Mouse (Mus musculus) Muller cell, postnatal 12 days (primary cell): ENCODE data around the gene Creb3l1.

ENCODE experiments used
- DNase-seq: peaks from one replicate; pipeline ENCODE4 v3.0.0-alpha.2; 2015; ENCODE audit errors: inconsistent ontology term

Gene Creb3l1

GRCm38 (mm10) chr2:92006491-92006890 lies 17.8 kb downstream of the Creb3l1 start:
- DNase-seq: no peak

GRCm38 (mm10) chr2:92004617-92005016 lies 19.7 kb downstream of the Creb3l1 start:
- peak; percentile 62 for DNase-seq

GRCm38 (mm10) chr2:91997905-91998608 lies 26.2 kb downstream of the Creb3l1 start:
- DNase-seq: no peak

- DNase-seq: no peak
Observed at GRCm38 (mm10) chr2:91996006-91996405, 28.3 kb downstream of the Creb3l1 start.

- DNase-seq: no peak
Observed at GRCm38 (mm10) chr2:91993409-91993808, 30.9 kb downstream of the Creb3l1 start.

- DNase-seq: no peak
Observed at GRCm38 (mm10) chr2:91989750-91990149, 34.6 kb downstream of the Creb3l1 start.

GRCm38 (mm10) chr2:91987542-91987941 lies 36.8 kb downstream of the Creb3l1 start:
- DNase-seq: peak; percentile 55

- peak; percentile 79 for DNase-seq
Observed at GRCm38 (mm10) chr2:91986071-91986470, 38.2 kb downstream of the Creb3l1 start.

- no peak for DNase-seq
Observed at GRCm38 (mm10) chr2:91984906-91985525, 39.3 kb downstream of the Creb3l1 start.

GRCm38 (mm10) chr2:91984439-91984838 lies 39.9 kb downstream of the Creb3l1 start:
- peak; percentile 66 for DNase-seq

- no peak for DNase-seq
Observed at GRCm38 (mm10) chr2:91980830-91981229, 43.5 kb downstream of the Creb3l1 start.

- no peak for DNase-seq
Observed at GRCm38 (mm10) chr2:91980245-91980644, 44.1 kb downstream of the Creb3l1 start.

GRCm38 (mm10) chr2:91978547-91978946 lies 45.8 kb downstream of the Creb3l1 start:
- no peak for DNase-seq

- no peak for DNase-seq
Observed at GRCm38 (mm10) chr2:91977960-91978359, 46.3 kb downstream of the Creb3l1 start.

GRCm38 (mm10) chr2:91975581-91976541 lies 48.4 kb downstream of the Creb3l1 start, which contains the start of gene Dgkz:
TSS of gene Dgkz (minus strand) at chr2:91975864.
- no peak for DNase-seq

GRCm38 (mm10) chr2:91973416-91974135 lies 50.7 kb downstream of the Creb3l1 start:
- no peak for DNase-seq

- no peak for DNase-seq
Observed at GRCm38 (mm10) chr2:91972121-91972566, 52.2 kb downstream of the Creb3l1 start.

GRCm38 (mm10) chr2:91971231-91972097 lies 52.8 kb downstream of the Creb3l1 start:
- DNase-seq: no peak

GRCm38 (mm10) chr2:91967962-91968361 lies 56.3 kb downstream of the Creb3l1 start:
- DNase-seq: no peak

- DNase-seq: no peak
Observed at GRCm38 (mm10) chr2:91966367-91966766, 57.9 kb downstream of the Creb3l1 start.
